In genomic region chr8:126733307-126733706, GRCm38 (mm10) we compare ENCODE assay signal across 14 mouse cellular contexts.
A peak's percentile ranks its signal among the peaks of the same experiment; 100 is the strongest.
DNase-seq lines count a peak whose midpoint lies in the region; ATAC-seq lines count a peak whose summit lies in the region.
"Had no signal": no experiment of that assay in that cellular context is flagged by ENCODE, and none has a peak within 500 bp of the region (broad histone marks: within the 10 kb centered on the region; RNA-seq: fewer than 3 reads in every experiment).

No protein-coding gene starts in this region.

- intact Hi-C loops in heart, postnatal 10 days (cut with DNase I) = no loop called here

- no peak overlapping the region for H3K4me2 ChIP-seq in embryonic facial prominence, embryonic 15.5 days (replicated peaks)
- H3K4me2 ChIP-seq in midbrain, embryonic 11.5 days = no peak overlapping the region
- H3K4me2 ChIP-seq: heart, embryonic 12.5 days; liver, embryonic 15.5 days had no signal

- no peak overlapping the region for H3K4me3 ChIP-seq in heart, embryonic 10.5 days
- no peak overlapping the region for H3K4me3 ChIP-seq in embryonic facial prominence, embryonic 15.5 days (replicated peaks)
- no peak overlapping the region for H3K4me3 ChIP-seq in midbrain, embryonic 11.5 days (ENCODE audit: low read depth, low read length)
- H3K4me3 ChIP-seq: erythroblast, embryonic 14.5 days; heart, embryonic 12.5 days; liver, embryonic 15.5 days; myocyte had no signal

- H3K27ac ChIP-seq in heart, embryonic 10.5 days = no peak overlapping the region
- H3K27ac ChIP-seq in embryonic facial prominence, embryonic 15.5 days (replicated peaks) = peak overlapping the region; percentile 76
- H3K27ac ChIP-seq in midbrain, embryonic 11.5 days (ENCODE audit: low read depth, low read length) = no peak overlapping the region; the same call in 1 of the 2 replicates
- H3K27ac ChIP-seq: liver, embryonic 15.5 days had no signal

- no peak for ATAC-seq in embryonic facial prominence, embryonic 15.5 days (ENCODE audit: insufficient number of reproducible peaks, low FRiP score, low TSS enrichment, low read depth)
- ATAC-seq in midbrain, embryonic 11.5 days (ENCODE audit: low FRiP score) = no peak

- H3K4me1 ChIP-seq in heart, embryonic 10.5 days = peaks cover 28% of the 10 kb centered on the region
- peaks cover 51% of the 10 kb centered on the region for H3K4me1 ChIP-seq in embryonic facial prominence, embryonic 15.5 days
- peaks cover 17% of the 10 kb centered on the region for H3K4me1 ChIP-seq in midbrain, embryonic 11.5 days (ENCODE audit: control insufficient read depth, insufficient read depth, low read length)

- no peaks in the 10 kb centered on the region for H3K36me3 ChIP-seq in heart, embryonic 10.5 days
- no peaks in the 10 kb centered on the region for H3K36me3 ChIP-seq in embryonic facial prominence, embryonic 15.5 days
- H3K36me3 ChIP-seq in midbrain, embryonic 11.5 days (ENCODE audit: control insufficient read depth, insufficient read depth, low read length) = no peaks in the 10 kb centered on the region
- H3K36me3 ChIP-seq: heart, embryonic 12.5 days; liver, embryonic 15.5 days had no signal

- no peaks in the 10 kb centered on the region for H3K9me3 ChIP-seq in heart, embryonic 10.5 days
- H3K9me3 ChIP-seq in embryonic facial prominence, embryonic 15.5 days (replicated peaks) = no peaks in the 10 kb centered on the region
- no peaks in the 10 kb centered on the region for H3K9me3 ChIP-seq in midbrain, embryonic 11.5 days (ENCODE audit: control insufficient read depth, low read length)
- H3K9me3 ChIP-seq: heart, embryonic 12.5 days; liver, embryonic 15.5 days had no signal

- DNase-seq in heart, embryonic 10.5 days (ENCODE audit: low spot score) = peak; percentile 65
- no peak for DNase-seq in heart, postnatal 10 days
- peak; percentile 36 for DNase-seq in MN1 (ENCODE audit: low spot score)
- peak; percentile 84 for DNase-seq in midbrain, embryonic 11.5 days (ENCODE audit: low spot score, missing footprints)
- no peak for DNase-seq in lung, postnatal 4 days
- no peak for DNase-seq in heart, adult 9 months (ENCODE audit: low spot score in 2 of 2)
- DNase-seq in urinary bladder, adult 18-20 months (ENCODE audit: low spot score in 2 of 2) = no peak
- DNase-seq: adrenal gland, postnatal 36 days; thymus, postnatal 4 days had no signal

- 70% methylated on average over 7 of the region's 7 CpGs for WGBS in heart, embryonic 10.5 days
- 48% methylated on average over 7 of the region's 7 CpGs for WGBS in embryonic facial prominence, embryonic 15.5 days
- WGBS in midbrain, embryonic 11.5 days = 52% methylated on average over 7 of the region's 7 CpGs

- H3K9ac ChIP-seq in embryonic facial prominence, embryonic 15.5 days = no peak overlapping the region
- no peak overlapping the region for H3K9ac ChIP-seq in midbrain, embryonic 11.5 days (ENCODE audit: low read length)
- H3K9ac ChIP-seq: heart, embryonic 12.5 days; liver, embryonic 15.5 days had no signal

- H3K27me3 ChIP-seq in heart, embryonic 10.5 days (ENCODE audit: insufficient read depth, poor library complexity, severe bottlenecking) = no peaks in the 10 kb centered on the region
- H3K27me3 ChIP-seq in embryonic facial prominence, embryonic 15.5 days = no peaks in the 10 kb centered on the region
- H3K27me3 ChIP-seq in midbrain, embryonic 11.5 days (ENCODE audit: control insufficient read depth, insufficient read depth, low read length) = no peaks in the 10 kb centered on the region
- H3K27me3 ChIP-seq: heart, embryonic 12.5 days; liver, embryonic 15.5 days had no signal

Comparison
In these comparisons a context has a peak if more than half of its experiments do, and no peak if none do; other contexts are left out.
1. DNase-seq: peak in heart, embryonic 10.5 days (single experiment), MN1 (single experiment) and midbrain, embryonic 11.5 days (single experiment); none in heart, postnatal 10 days (0 of 2), lung, postnatal 4 days (0 of 2), heart, adult 9 months (0 of 2) and urinary bladder, adult 18-20 months (0 of 2).